Mouse (Mus musculus): ENCODE data around the gene Hoxd4. TPM values are rescaled to one million over a fixed set of nuclear protein-coding genes. Genes with fewer than 3 reads are reported as not detected.

The Hoxd4 gene
- total RNA-seq, 2 experiments from 2014 or later: 1.4 to 2.7 TPM

- intact Hi-C loops (cut with DNase I; ENCODE audit: low total_unique reads): no loop called here
- DNase-seq: no peak
Observed at GRCm38 (mm10) chr2:74752431-74753174, 40.9 kb downstream of the Hoxd4 start.

GRCm38 (mm10) chr2:74753175-74753523 is 41.4 kb downstream of the Hoxd4 start:
- intact Hi-C loops (cut with DNase I; ENCODE audit: low total_unique reads): no loop called here
- no peak for DNase-seq

DNA sequence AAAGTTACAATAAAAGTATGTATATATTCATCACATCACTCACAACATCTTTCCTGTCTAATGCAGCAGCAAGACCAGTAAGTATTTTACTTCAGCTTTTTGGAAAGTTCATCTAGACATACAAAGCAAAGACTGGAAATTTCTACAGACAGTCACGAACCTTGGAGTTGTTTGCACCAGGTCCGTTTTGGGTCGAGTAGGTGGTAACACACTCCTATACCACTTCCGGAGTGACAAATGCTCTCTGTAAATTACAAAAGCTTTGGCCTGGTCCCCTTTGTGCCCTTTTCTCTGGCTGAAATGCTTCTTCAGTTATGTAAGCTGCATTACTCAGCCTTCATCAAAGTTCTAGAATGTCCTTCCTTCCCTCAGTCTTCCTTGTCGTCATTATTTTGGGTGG is 42.0 kb downstream of the Hoxd4 start:
- DNase-seq: no peak
- intact Hi-C loops (cut with DNase I; ENCODE audit: low total_unique reads): no loop called here

GRCm38 (mm10) chr2:74760146-74760545 is 48.4 kb downstream of the Hoxd4 start:
- no peak for DNase-seq
- intact Hi-C loops (cut with DNase I; ENCODE audit: low total_unique reads): no loop called here

GRCm38 (mm10) chr2:74761941-74762340 is 50.2 kb downstream of the Hoxd4 start:
- DNase-seq: no peak

GRCm38 (mm10) chr2:74762522-74763244 is 51.0 kb downstream of the Hoxd4 start, which contains the start of gene Hoxd1:
Hoxd1 (plus strand) TSS chr2:74762980.
- intact Hi-C loops (cut with DNase I; ENCODE audit: low total_unique reads): no loop called here
- DNase-seq: no peak

More at GRCm38 (mm10) chr2:74761941-74762340, 50.2 kb downstream of the Hoxd4 start:
- intact Hi-C loops (cut with DNase I; ENCODE audit: low total_unique reads): no loop called here

GRCm38 (mm10) chr2:74763245-74763735 is 51.6 kb downstream of the Hoxd4 start:
- DNase-seq: no peak
- intact Hi-C loops (cut with DNase I; ENCODE audit: low total_unique reads): no loop called here

GRCm38 (mm10) chr2:74763976-74764375 is 52.2 kb downstream of the Hoxd4 start:
- intact Hi-C loops (cut with DNase I; ENCODE audit: low total_unique reads): no loop called here
- no peak for DNase-seq

- no peak for DNase-seq
- intact Hi-C loops (cut with DNase I; ENCODE audit: low total_unique reads): no loop called here
Observed at GRCm38 (mm10) chr2:74774359-74774758, 62.6 kb downstream of the Hoxd4 start.

- intact Hi-C loops (cut with DNase I; ENCODE audit: low total_unique reads): no loop called here
- DNase-seq: no peak
Observed at GRCm38 (mm10) chr2:74777536-74778275, 66.0 kb downstream of the Hoxd4 start.

Small RNA genes within 50 kb of the gene (microRNA-seq; reads per million reads assigned to microRNA genes)
- gene Gm44463 (0 reads per million in 2 experiments), gene Mir10b (11,317 to 19,394 reads per million in 2 experiments)

Other genes starting within 250 kb of the Hoxd4 start
- 10 to 100 TPM; 42.1 to 59.8 TPM for gene Lnpk, start 132.5 kb upstream of the Hoxd4 start, total RNA-seq (2021)
- not detected for gene Evx2, start 52.4 kb upstream of the Hoxd4 start, total RNA-seq (2021)
- not detected for gene Hoxd13, start 43.6 kb upstream of the Hoxd4 start, total RNA-seq (2021)
- gene Hoxd12, start 36.9 kb upstream of the Hoxd4 start, total RNA-seq (2021): not detected
- gene Hoxd11, start 32.4 kb upstream of the Hoxd4 start, total RNA-seq (2021): under 1 TPM in 1 of 2 experiments, not detected in 1; 0.29 TPM
- gene Hoxd10, start 20.0 kb upstream of the Hoxd4 start, total RNA-seq (2021): 1 to 10 TPM; 4.4 to 4.5 TPM
- 10 to 100 TPM; 14.8 to 18.8 TPM for gene Hoxd9, start 14.2 kb upstream of the Hoxd4 start, total RNA-seq (2021)
- gene Hoxd8, start 7.3 kb upstream of the Hoxd4 start, total RNA-seq (2021): 10 to 100 TPM; 30.0 to 38.2 TPM
- not detected for gene Hoxd3, start within 50 bp of the Hoxd4 start, total RNA-seq (2021)
- gene Gm28230, start 14.8 kb downstream of the Hoxd4 start, total RNA-seq (2021): under 1 TPM; 0.33 to 0.35 TPM
- not detected for gene Hoxd1, start 51.1 kb downstream of the Hoxd4 start, total RNA-seq (2021)
- 10 to 100 TPM; 37.2 to 38.9 TPM for gene Mtx2, start 113.9 kb downstream of the Hoxd4 start, total RNA-seq (2021)

Data from gastrocnemius, postnatal 14 days (tissue).